Mouse (Mus musculus) heart, embryonic 14.5 days (tissue): ENCODE results near the gene Eif2ak4. TPM values are rescaled to one million over a fixed set of nuclear protein-coding genes. Genes with fewer than 3 reads are reported as not detected.

ENCODE experiments used
- ATAC-seq: fragments of 200-750 bp; cut with Nextera tagmentation; 2 replicates; pipeline ENCODE4 v1.8.0; 2017; ENCODE audit warnings: low read depth, moderate TSS enrichment; ENCODE audit not compliant: insufficient number of reproducible peaks, insufficient read depth, low FRiP score
- H3K27ac ChIP-seq, 2 experiments: fragments of 200-500 bp in 1 of 2; fragments of 300-500 bp in 1 of 2; sonication (generic) in 1 of 2; replicated peaks in 1 of 2; 2 replicates each; pipeline ENCODE4 v1.5.1; 2012 to 2014; ENCODE audit warnings: low read depth in 2 of 2, low read length in 2 of 2, control low read depth in 1 of 2, mild to moderate bottlenecking in 1 of 2, mixed read lengths in 1 of 2; ENCODE audit not compliant: control insufficient read depth in 1 of 2, insufficient read depth in 1 of 2
- H3K27me3 ChIP-seq: fragments of 300-500 bp; sonication (generic); 2 replicates; pipeline ENCODE4 v1.6.1; 2014; ENCODE audit warnings: mild to moderate bottlenecking, low read length, control low read depth; ENCODE audit not compliant: control insufficient read depth, insufficient read depth
- H3K36me3 ChIP-seq: fragments of 300-500 bp; sonication (generic); 2 replicates; pipeline ENCODE4 v1.6.1; 2014; ENCODE audit warnings: mild to moderate bottlenecking, control low read depth, low read length, mixed read lengths; ENCODE audit not compliant: control insufficient read depth, insufficient read depth
- H3K4me1 ChIP-seq, 2 experiments: fragments of 200-500 bp in 1 of 2; fragments of 300-500 bp in 1 of 2; sonication (generic) in 1 of 2; 2 replicates each; pipeline ENCODE4 v1.6.1; 2012 to 2014; ENCODE audit warnings: low read length in 2 of 2, control low read depth in 1 of 2, mixed read lengths in 1 of 2; ENCODE audit not compliant: control insufficient read depth in 2 of 2, insufficient read depth in 2 of 2
- H3K4me2 ChIP-seq: fragments of 300-500 bp; sonication (generic); 2 replicates; pipeline ENCODE4 v1.6.1; 2014; ENCODE audit warnings: mild to moderate bottlenecking, low read length
- H3K4me3 ChIP-seq, 2 experiments: fragments of 200-500 bp in 1 of 2; fragments of 300-500 bp in 1 of 2; sonication (generic) in 1 of 2; 2 replicates each; pipeline ENCODE4 v1.5.1; 2012 to 2014; ENCODE audit warnings: low read length in 2 of 2, mild to moderate bottlenecking in 2 of 2, control low read depth in 1 of 2, low read depth in 1 of 2, moderate library complexity in 1 of 2; ENCODE audit not compliant: control insufficient read depth in 1 of 2, insufficient read depth in 1 of 2
- H3K9ac ChIP-seq: fragments of 300-500 bp; sonication (generic); 2 replicates; pipeline ENCODE4 v1.6.1; 2014; ENCODE audit warnings: mild to moderate bottlenecking, low read length
- H3K9me3 ChIP-seq: fragments of 300-500 bp; sonication (generic); 2 replicates; pipeline ENCODE4 v1.6.1; 2016; ENCODE audit warnings: low read length, control low read depth; ENCODE audit not compliant: control insufficient read depth
- WGBS: fragments of 180-500 bp; shearing (Covaris S2); extraction: QIAGEN DNeasy Blood & Tissue Kit; methylation state at CpG from one replicate; pipeline ENCODE4 v1.1.7; 2014; 5-methylcytosine and 5-hydroxymethylcytosine counted together
- polyA plus RNA-seq: library from polyadenylated mRNA; unstranded; fragments of >200 nt; fragmentation: Nextera tagmentation; extraction: Ambion mirVana; gene quantifications from 2 replicates; pipeline ENCODE4 v1.2.1, GENCODE M21; 2014

Gene Eif2ak4
- polyA plus RNA-seq, 1 experiment from 2014 or later = 6.7 TPM

DNA sequence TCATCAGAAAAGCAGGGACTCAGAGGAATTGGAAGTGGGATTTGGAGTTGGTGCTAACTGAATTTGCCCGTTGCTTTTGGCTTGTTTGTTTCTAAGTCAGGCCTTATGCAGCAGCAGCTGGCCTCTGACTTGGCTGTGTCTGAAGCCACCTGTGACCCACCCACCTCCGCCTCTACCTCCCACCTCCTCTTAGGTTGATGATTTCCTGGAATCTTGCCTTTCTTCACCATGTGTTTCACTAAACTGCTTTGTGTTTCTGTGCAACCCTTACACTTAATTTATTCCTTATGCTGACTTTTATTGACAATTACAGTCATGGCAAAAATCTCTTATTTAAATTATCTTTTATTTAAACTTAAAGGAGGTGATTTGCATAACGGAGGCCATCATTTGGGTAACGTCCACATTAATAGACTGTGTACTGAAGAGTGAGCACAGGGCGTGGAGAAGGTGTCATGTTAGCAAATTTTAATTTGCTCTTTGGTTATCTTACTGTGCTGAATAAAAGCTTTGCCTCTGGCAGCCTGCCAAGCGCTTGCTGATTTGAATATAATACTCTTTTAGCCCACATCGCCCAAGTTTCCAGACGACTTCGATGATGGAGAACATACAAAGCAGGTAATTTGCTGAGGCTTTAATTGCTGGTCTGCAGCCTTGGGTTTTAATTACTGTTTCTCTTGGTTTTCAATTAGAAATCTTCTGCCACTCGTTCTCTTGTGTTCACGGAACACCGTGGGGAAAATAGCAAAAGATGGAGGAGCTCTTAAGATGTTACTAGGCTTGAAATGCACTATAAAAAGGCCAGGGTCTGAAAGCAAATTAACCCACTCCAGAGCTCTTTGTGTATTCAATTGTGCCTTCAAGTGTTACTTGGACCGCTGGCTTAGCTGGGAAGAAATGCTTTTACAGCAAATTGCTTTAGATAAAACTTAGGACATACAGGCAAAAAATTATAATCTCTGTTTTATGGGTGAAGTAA, 57.6 kb downstream of the Eif2ak4 start:
- peaks cover 2 to 8% of the 10 kb centered on the region in 2 experiments; a peak in 3 of 4 replicates for H3K4me1 ChIP-seq
- H3K27me3 ChIP-seq = no peaks in the 10 kb centered on the region
- H3K36me3 ChIP-seq = peaks cover 51% of the 10 kb centered on the region
- H3K27ac ChIP-seq = no peak overlapping the region
- H3K9ac ChIP-seq = no peak overlapping the region
- no peak overlapping the region for H3K4me2 ChIP-seq
- H3K4me3 ChIP-seq = no peak overlapping the region
- ATAC-seq = no peak
- 62% methylated on average over 13 of the region's 13 CpGs for WGBS
- no peaks in the 10 kb centered on the region for H3K9me3 ChIP-seq

GRCm38 (mm10) chr2:118448181-118448580, 59.8 kb downstream of the Eif2ak4 start:
- ATAC-seq = no peak
- H3K4me3 ChIP-seq = no peak overlapping the region
- peaks cover 51% of the 10 kb centered on the region for H3K36me3 ChIP-seq
- H3K9ac ChIP-seq = no peak overlapping the region
- no peaks in the 10 kb centered on the region for H3K4me1 ChIP-seq
- no peaks in the 10 kb centered on the region for H3K9me3 ChIP-seq
- 85% methylated on average over 12 of the region's 12 CpGs for WGBS
- H3K4me2 ChIP-seq = no peak overlapping the region
- H3K27me3 ChIP-seq = no peaks in the 10 kb centered on the region
- no peak overlapping the region for H3K27ac ChIP-seq

GRCm38 (mm10) chr2:118451056-118451455, 62.6 kb downstream of the Eif2ak4 start:
- no peak overlapping the region for H3K27ac ChIP-seq
- no peak for ATAC-seq
- H3K27me3 ChIP-seq = no peaks in the 10 kb centered on the region
- no peak overlapping the region for H3K4me3 ChIP-seq
- H3K4me2 ChIP-seq = no peak overlapping the region
- WGBS = 91% methylated on average over 6 of the region's 6 CpGs
- H3K4me1 ChIP-seq = no peaks in the 10 kb centered on the region
- H3K36me3 ChIP-seq = peaks cover 68% of the 10 kb centered on the region
- H3K9ac ChIP-seq = no peak overlapping the region
- no peaks in the 10 kb centered on the region for H3K9me3 ChIP-seq

DNA sequence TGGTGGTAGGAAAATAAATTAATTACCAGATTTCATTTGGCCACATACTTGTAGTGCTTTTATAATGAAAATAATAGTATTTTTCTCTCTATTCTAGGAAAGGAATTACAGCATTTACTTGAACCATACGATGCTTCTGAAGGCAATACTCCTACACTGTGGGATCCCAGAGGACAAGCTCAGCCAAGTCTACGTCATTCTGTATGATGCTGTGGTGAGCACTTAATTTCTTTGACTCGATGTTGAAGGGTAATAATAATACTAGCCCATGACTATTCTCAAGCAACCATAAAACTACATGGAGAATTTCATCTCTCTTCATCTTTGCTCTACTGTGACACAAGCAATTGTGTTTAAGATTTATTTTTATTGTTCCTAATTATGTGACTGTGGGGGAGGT, 68.6 kb downstream of the Eif2ak4 start:
- no peak for ATAC-seq
- Histone ChIP-seq H3K4me3 (no peak overlapping the region), H3K4me2 (no peak overlapping the region), H3K9ac (no peak overlapping the region), H3K27ac (no peak overlapping the region), H3K4me1 (no peaks in the 10 kb centered on the region), H3K9me3 (no peaks in the 10 kb centered on the region), H3K36me3 (peaks cover 74% of the 10 kb centered on the region), H3K27me3 (no peaks in the 10 kb centered on the region)
- 91% methylated on average over 3 of the region's 3 CpGs for WGBS

DNA sequence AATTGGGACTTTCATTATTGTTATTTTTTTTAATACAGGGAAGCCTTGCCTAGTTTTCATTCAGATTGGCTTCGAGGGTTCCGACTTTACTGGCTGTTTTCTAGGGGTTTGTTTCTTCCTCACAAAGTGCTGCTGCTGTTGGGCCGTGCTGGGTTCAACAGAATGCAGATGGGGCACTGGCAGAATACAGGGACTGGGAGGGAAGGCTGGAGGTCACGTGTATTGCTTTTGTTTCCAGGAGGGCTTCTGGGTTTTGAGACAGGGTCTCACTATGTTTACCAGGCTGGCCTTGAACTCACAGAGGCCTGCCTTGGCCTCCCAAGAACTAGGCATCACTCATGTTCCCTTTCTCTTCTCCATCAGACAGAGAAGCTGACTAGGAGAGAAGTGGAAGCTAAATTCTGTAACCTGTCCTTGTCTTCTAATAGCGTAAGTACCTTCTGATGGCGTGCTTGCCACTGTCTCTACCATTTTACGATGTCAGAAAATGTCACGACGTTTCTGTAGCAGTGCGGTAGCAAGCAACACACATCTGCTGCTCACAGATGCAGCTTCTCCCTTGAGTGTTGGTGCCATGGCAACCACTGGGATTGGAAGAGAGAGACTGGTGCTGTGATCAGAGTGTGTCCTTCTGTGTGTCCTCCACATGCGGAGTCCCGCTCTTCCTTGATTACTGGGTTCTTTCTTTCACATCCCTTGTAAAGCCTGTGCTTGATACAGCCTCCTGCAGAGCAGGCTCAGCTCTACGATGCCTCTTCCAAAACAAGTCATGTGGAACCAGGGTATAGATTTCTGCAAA, 69.2 kb downstream of the Eif2ak4 start:
- Histone ChIP-seq H3K9me3 (no peaks in the 10 kb centered on the region), H3K4me2 (no peak overlapping the region), H3K27ac (no peak overlapping the region), H3K4me3 (no peak overlapping the region), H3K27me3 (no peaks in the 10 kb centered on the region), H3K9ac (no peak overlapping the region), H3K36me3 (peaks cover 76% of the 10 kb centered on the region), H3K4me1 (no peaks in the 10 kb centered on the region)
- no peak for ATAC-seq
- 89% methylated on average over 13 of the region's 13 CpGs for WGBS

- Histone ChIP-seq H3K27ac (no peak overlapping the region), H3K9ac (no peak overlapping the region), H3K4me1 (no peaks in the 10 kb centered on the region; a peak in 1 of 4 replicates), H3K36me3 (peaks cover 76% of the 10 kb centered on the region), H3K9me3 (no peaks in the 10 kb centered on the region), H3K27me3 (no peaks in the 10 kb centered on the region), H3K4me3 (no peak overlapping the region), H3K4me2 (no peak overlapping the region)
- ATAC-seq = no peak
- WGBS = 66% methylated on average over 16 of the region's 16 CpGs
Measured at GRCm38 (mm10) chr2:118461480-118462165, 73.2 kb downstream of the Eif2ak4 start.

- Histone ChIP-seq H3K27ac (no peak overlapping the region), H3K4me3 (no peak overlapping the region), H3K4me1 (no peaks in the 10 kb centered on the region; a peak in 1 of 4 replicates), H3K4me2 (no peak overlapping the region), H3K9me3 (no peaks in the 10 kb centered on the region), H3K9ac (no peak overlapping the region), H3K36me3 (peaks cover 77% of the 10 kb centered on the region), H3K27me3 (no peaks in the 10 kb centered on the region)
- 92% methylated on average over 5 of the region's 5 CpGs for WGBS
- ATAC-seq = no peak
Measured at GRCm38 (mm10) chr2:118463480-118463879, 75.1 kb downstream of the Eif2ak4 start.
